Mouse (Mus musculus): Measurements from ENCODE around the gene Lrrc8a. TPM values are rescaled to one million over a fixed set of nuclear protein-coding genes. Genes with fewer than 3 reads are reported as not detected.

The Lrrc8a gene
- total RNA-seq, 2 experiments from 2014 or later, result 16.2 to 17.1 TPM

- no peak for DNase-seq
Observed at GRCm38 (mm10) chr2:30299966-30300365, 62.5 kb downstream of the Lrrc8a start.

GRCm38 (mm10) chr2:30306087-30306486 lies 68.6 kb downstream of the Lrrc8a start:
- DNase-seq, result no peak

- no peak for DNase-seq
Observed at GRCm38 (mm10) chr2:30309351-30309750, 71.8 kb downstream of the Lrrc8a start.

- no peak for DNase-seq
Observed at GRCm38 (mm10) chr2:30311481-30311880, 74.0 kb downstream of the Lrrc8a start.

Other genes with a start within 250 kb of the Lrrc8a start
- 1 to 10 TPM; 3.3 to 3.4 TPM for gene Wdr34, start 188.8 kb upstream of the Lrrc8a start, total RNA-seq (2021)
- 10 to 100 TPM; 75.4 to 85.1 TPM for gene Set, start 180.3 kb upstream of the Lrrc8a start, total RNA-seq (2021)
- 1 to 10 TPM; 3.8 to 5.4 TPM for gene Pkn3, start 160.0 kb upstream of the Lrrc8a start, total RNA-seq (2021)
- 1 to 10 TPM; 2.4 to 3.1 TPM for gene Zdhhc12, start 144.1 kb upstream of the Lrrc8a start, total RNA-seq (2021)
- 10 to 100 TPM; 20.1 to 20.3 TPM for gene Zer1, start 113.1 kb upstream of the Lrrc8a start, total RNA-seq (2021)
- gene Tbc1d13, start 104.0 kb upstream of the Lrrc8a start, total RNA-seq (2021), result 10 to 100 TPM; 12.2 to 13.5 TPM
- 10 to 100 TPM; 56.2 to 62.1 TPM for gene Endog, start 66.2 kb upstream of the Lrrc8a start, total RNA-seq (2021)
- gene Spout1, start 59.3 kb upstream of the Lrrc8a start, total RNA-seq (2021), result 1 to 10 TPM; 4.3 to 4.8 TPM
- 10 to 100 TPM; 22.9 to 24.6 TPM for gene Kyat1, start 31.9 kb upstream of the Lrrc8a start, total RNA-seq (2021)
- 1 to 10 TPM in 1 of 2 experiments, under 1 TPM in 1; 0.64 to 1.2 TPM for gene Gm28035, start 2.9 kb downstream of the Lrrc8a start, total RNA-seq (2021)
- gene Phyhd1, start 28.5 kb downstream of the Lrrc8a start, total RNA-seq (2021), result 10 to 100 TPM in 1 of 2 experiments, 1 to 10 TPM in 1; 8.4 to 19.5 TPM
- gene Gm28038, start 43.3 kb downstream of the Lrrc8a start, total RNA-seq (2021), result not detected
- gene Dolk, start 48.6 kb downstream of the Lrrc8a start, total RNA-seq (2021), result 10 to 100 TPM; 18.2 to 20.0 TPM
- 1 to 10 TPM; 7.8 to 9.9 TPM for gene Nup188, start 48.7 kb downstream of the Lrrc8a start, total RNA-seq (2021)
- gene Sh3glb2, start 121.6 kb downstream of the Lrrc8a start, total RNA-seq (2021), result 10 to 100 TPM; 16.2 to 21.2 TPM
- gene Miga2, start 126.5 kb downstream of the Lrrc8a start, total RNA-seq (2021), result 10 to 100 TPM; 22.8 to 23.8 TPM
- 1 to 10 TPM; 5.2 to 6.8 TPM for gene Dolpp1, start 154.5 kb downstream of the Lrrc8a start, total RNA-seq (2021)
- gene Crat, start 178.1 kb downstream of the Lrrc8a start, total RNA-seq (2021), result 100 to 1,000 TPM; 315 to 363 TPM
- gene Ptpa, start 178.3 kb downstream of the Lrrc8a start, total RNA-seq (2021), result 10 to 100 TPM; 67.1 to 68.5 TPM
- gene Ier5l, start 236.5 kb downstream of the Lrrc8a start, total RNA-seq (2021), result 1 to 10 TPM; 2.1 to 2.5 TPM

Data from gastrocnemius, postnatal 25 days (tissue).